Mouse (Mus musculus) MEL (cell line): ENCODE measurements around the gene Tmem108. TPM values are rescaled to one million over a fixed set of nuclear protein-coding genes. Genes with fewer than 3 reads are reported as not detected.

ENCODE experiments used
- DNase-seq: peaks from one replicate; pipeline ENCODE4 v3.0.0; 2011; ENCODE audit warnings: low read depth, low spot score
- H3K27ac ChIP-seq: 2 replicates; pipeline ENCODE4 v1.5.1; 2012; ENCODE audit warnings: low read depth, mild to moderate bottlenecking, control low read depth, low read length, moderate library complexity; ENCODE audit not compliant: control insufficient read depth
- H3K27me3 ChIP-seq, 2 experiments: fragments of 150-350 bp in 1 of 2; sonication (generic) in 1 of 2; 2 replicates each; pipeline ENCODE4 v1.6.1; 2012; ENCODE audit warnings: low read length in 2 of 2, mild to moderate bottlenecking in 2 of 2, improper control_type of control experiment in 1 of 2, moderate library complexity in 1 of 2; ENCODE audit not compliant: insufficient read depth in 2 of 2, control insufficient read depth in 1 of 2
- H3K36me3 ChIP-seq, 2 experiments: 2 replicates each; pipeline ENCODE4 v1.6.1; 2012 to 2014; ENCODE audit warnings: low read length in 2 of 2, improper control_type of control experiment in 1 of 2, inconsistent platforms in 1 of 2, mild to moderate bottlenecking in 1 of 2; ENCODE audit not compliant: insufficient read depth in 2 of 2, control insufficient read depth in 1 of 2
- H3K4me1 ChIP-seq, 2 experiments: fragments of 150-350 bp in 1 of 2; sonication (generic) in 1 of 2; 2 replicates each; pipeline ENCODE4 v1.6.1; 2012; ENCODE audit warnings: low read length in 2 of 2, improper control_type of control experiment in 1 of 2, mild to moderate bottlenecking in 1 of 2; ENCODE audit not compliant: insufficient read depth in 2 of 2, control insufficient read depth in 1 of 2
- H3K4me3 ChIP-seq, 2 experiments: fragments of 150-350 bp in 1 of 2; sonication (generic) in 1 of 2; 2 replicates each; pipeline ENCODE4 v1.5.1; 2012; ENCODE audit warnings: low read depth in 2 of 2, low read length in 2 of 2, mild to moderate bottlenecking in 2 of 2, moderate library complexity in 2 of 2, control low read depth in 1 of 2, improper control_type of control experiment in 1 of 2; ENCODE audit not compliant: control insufficient read depth in 1 of 2, insufficient read depth in 1 of 2
- H3K79me2 ChIP-seq: 2 replicates; pipeline ENCODE4 v1.6.1; 2012; ENCODE audit warnings: mild to moderate bottlenecking, low read length, moderate library complexity; ENCODE audit not compliant: control insufficient read depth, poor library complexity, insufficient read depth
- H3K9ac ChIP-seq: 2 replicates; pipeline ENCODE4 v1.6.1; 2012; ENCODE audit warnings: low read depth, mild to moderate bottlenecking, control low read depth, low read length, moderate library complexity; ENCODE audit not compliant: control insufficient read depth, poor library complexity, severe bottlenecking
- H3K9me3 ChIP-seq: fragments of 150-350 bp; sonication (generic); replicated peaks from 2 replicates; pipeline ENCODE4 v1.6.1; 2012; ENCODE audit warnings: mild to moderate bottlenecking, low read length, improper control_type of control experiment, moderate library complexity; ENCODE audit not compliant: insufficient read depth
- BHLHE40 ChIP-seq: IDR thresholded peaks from 2 replicates; pipeline ENCODE4 v1.6.1; 2012; ENCODE audit warnings: low read depth, mild to moderate bottlenecking, inconsistent platforms, low read length, improper control_type of control experiment, borderline replicate concordance
- CHD1 ChIP-seq: IDR thresholded peaks from 2 replicates; pipeline ENCODE4 v1.6.1; 2012; ENCODE audit warnings: low read depth, mild to moderate bottlenecking, inconsistent platforms, low read length, improper control_type of control experiment
- E2F4 ChIP-seq: IDR thresholded peaks from 2 replicates; pipeline ENCODE4 v1.6.1; 2011; ENCODE audit warnings: low read depth, low read length, improper control_type of control experiment, borderline replicate concordance
- ELF1 ChIP-seq: IDR thresholded peaks from 2 replicates; pipeline ENCODE4 v1.6.1; 2014; ENCODE audit warnings: low read depth, mild to moderate bottlenecking, inconsistent platforms, low read length, improper control_type of control experiment, moderate library complexity
- ETS1 ChIP-seq: IDR thresholded peaks from 2 replicates; pipeline ENCODE4 v1.6.1; 2012; ENCODE audit warnings: low read depth, mild to moderate bottlenecking, inconsistent platforms, low read length, improper control_type of control experiment, moderate library complexity
- GABPA ChIP-seq: IDR thresholded peaks from 2 replicates; pipeline ENCODE4 v1.6.1; 2012; ENCODE audit warnings: low read depth, mild to moderate bottlenecking, inconsistent platforms, low read length, improper control_type of control experiment, moderate library complexity
- HCFC1 ChIP-seq: IDR thresholded peaks from 2 replicates; pipeline ENCODE4 v1.6.1; 2012; ENCODE audit warnings: low read depth, mild to moderate bottlenecking, inconsistent platforms, low read length, improper control_type of control experiment, moderate library complexity
- MAFK ChIP-seq: IDR thresholded peaks from 2 replicates; pipeline ENCODE4 v1.6.1; 2011; ENCODE audit warnings: low read depth, mild to moderate bottlenecking, low read length, improper control_type of control experiment, borderline replicate concordance
- MAZ ChIP-seq: IDR thresholded peaks from 2 replicates; pipeline ENCODE4 v1.6.1; 2012; ENCODE audit warnings: low read depth, mild to moderate bottlenecking, inconsistent platforms, low read length, improper control_type of control experiment
- MEF2A ChIP-seq: IDR thresholded peaks from 2 replicates; pipeline ENCODE4 v1.6.1; 2014; ENCODE audit warnings: low read depth, mild to moderate bottlenecking, inconsistent platforms, low read length, improper control_type of control experiment; ENCODE audit not compliant: poor library complexity, insufficient replicate concordance, severe bottlenecking; ENCODE audit errors: extremely low read depth
- MXI1 ChIP-seq: IDR thresholded peaks from 2 replicates; pipeline ENCODE4 v1.6.1; 2011; ENCODE audit warnings: mild to moderate bottlenecking, low read depth, low read length, improper control_type of control experiment
- NELFE ChIP-seq: IDR thresholded peaks from 2 replicates; pipeline ENCODE4 v1.6.1; 2011; ENCODE audit warnings: low read depth, low read length, improper control_type of control experiment
- NRF1 ChIP-seq: IDR thresholded peaks from 2 replicates; pipeline ENCODE4 v1.6.1; 2014; ENCODE audit warnings: low read depth, mild to moderate bottlenecking, inconsistent platforms, low read length, improper control_type of control experiment, moderate library complexity; ENCODE audit not compliant: poor library complexity, insufficient read depth, severe bottlenecking
- RAD21 ChIP-seq: IDR thresholded peaks from 2 replicates; pipeline ENCODE4 v1.6.1; 2011; ENCODE audit warnings: mild to moderate bottlenecking, low read depth, low read length, improper control_type of control experiment
- SIN3A ChIP-seq: IDR thresholded peaks from 2 replicates; pipeline ENCODE4 v1.6.1; 2012; ENCODE audit warnings: low read length, improper control_type of control experiment, inconsistent platforms
- TCF12 ChIP-seq: IDR thresholded peaks from 2 replicates; pipeline ENCODE4 v1.6.1; 2014; ENCODE audit warnings: low read depth, mild to moderate bottlenecking, inconsistent platforms, low read length, improper control_type of control experiment, moderate library complexity
- ZKSCAN1 ChIP-seq: IDR thresholded peaks from 2 replicates; pipeline ENCODE4 v1.6.1; 2012; ENCODE audit warnings: low read depth, mild to moderate bottlenecking, inconsistent platforms, low read length, improper control_type of control experiment, moderate library complexity
- ZNF384 ChIP-seq: IDR thresholded peaks from 2 replicates; pipeline ENCODE4 v1.6.1; 2012; ENCODE audit warnings: low read depth, mild to moderate bottlenecking, inconsistent platforms, low read length, improper control_type of control experiment
- polyA plus RNA-seq, 2 experiments: library from polyadenylated mRNA; stranded (reverse) in 1 of 2; unstranded in 1 of 2; fragments of >175 nt in 1 of 2; fragments of >200 nt in 1 of 2; gene quantifications; 2 replicates each; pipeline versions ENCODE4 v1.2.1 to v1.2.4; 2012; ENCODE audit warnings: low replicate concordance in 2 of 2, low read depth in 1 of 2; ENCODE audit not compliant: insufficient read length in 2 of 2, insufficient read depth in 1 of 2, missing spikeins in 1 of 2
- total RNA-seq: library from RNA; depleted of rRNA; stranded (reverse); fragments of 300-350 nt; gene quantifications from 2 replicates; pipeline ENCODE4 v1.2.3, GENCODE M21; 2012

Gene Tmem108
- total and polyA plus RNA-seq, 3 experiments: not detected

GRCm38 (mm10) chr9:103443121-103443823, 318.4 kb downstream of the Tmem108 start:
- no peak for DNase-seq
- no peak overlapping the region for H3K27ac ChIP-seq
- no peaks in the 10 kb centered on the region for H3K79me2 ChIP-seq
- no peaks in the 10 kb centered on the region for H3K9me3 ChIP-seq
- no peaks in the 10 kb centered on the region for H3K27me3 ChIP-seq
- no peak overlapping the region for H3K4me3 ChIP-seq
- H3K36me3 ChIP-seq: no peaks in the 10 kb centered on the region
- H3K9ac ChIP-seq: no peak overlapping the region
- TF ChIP-seq ZKSCAN1: no peak
- TF ChIP-seq MAZ: no peak
- no peak for TF ChIP-seq NELFE
- TF ChIP-seq TCF12: no peak
- no peaks in the 10 kb centered on the region for H3K4me1 ChIP-seq

- H3K4me3 ChIP-seq: no peak overlapping the region
- H3K9me3 ChIP-seq: no peaks in the 10 kb centered on the region
- H3K4me1 ChIP-seq: no peaks in the 10 kb centered on the region
- no peak overlapping the region for H3K9ac ChIP-seq
- no peak overlapping the region for H3K27ac ChIP-seq
- DNase-seq: no peak
- no peak for TF ChIP-seq ELF1
- TF ChIP-seq MEF2A: no peak
- TF ChIP-seq MAFK: no peak
- TF ChIP-seq ZNF384: no peak
- TF ChIP-seq HCFC1: no peak
- no peak for TF ChIP-seq CHD1
- no peak for TF ChIP-seq ETS1
- no peak for TF ChIP-seq BHLHE40
- TF ChIP-seq E2F4: no peak
- no peak for TF ChIP-seq MXI1
- no peak for TF ChIP-seq SIN3A
- no peak for TF ChIP-seq GABPA
- TF ChIP-seq RAD21: no peak
- no peak for TF ChIP-seq NRF1
- H3K27me3 ChIP-seq: no peaks in the 10 kb centered on the region
- no peaks in the 10 kb centered on the region for H3K79me2 ChIP-seq
- H3K36me3 ChIP-seq: no peaks in the 10 kb centered on the region
Observed at GRCm38 (mm10) chr9:103440597-103440996, 321.0 kb downstream of the Tmem108 start.
